Mouse (Mus musculus) kidney, adult 2 months (tissue): ENCODE results near the gene Rap2a. TPM values are rescaled to one million over a fixed set of nuclear protein-coding genes. Genes with fewer than 3 reads are reported as not detected.

Experiments
- DNase-seq: peaks from one replicate; pipeline ENCODE4 v3.0.0; 2021
- H3K27ac ChIP-seq: fragments of 200-500 bp; 2 replicates; pipeline ENCODE4 v1.5.1; 2012; ENCODE audit warnings: low read depth, low read length, control low read depth, inconsistent platforms; ENCODE audit not compliant: insufficient read depth
- H3K27me3 ChIP-seq: fragments of 200-500 bp; replicated peaks from 2 replicates; pipeline ENCODE4 v1.6.1; 2012; ENCODE audit warnings: mild to moderate bottlenecking, moderate library complexity, low read length, inconsistent platforms; ENCODE audit not compliant: control insufficient read depth, insufficient read depth
- H3K36me3 ChIP-seq: fragments of 200-500 bp; 2 replicates; pipeline ENCODE4 v1.6.1; 2012; ENCODE audit warnings: mild to moderate bottlenecking, moderate library complexity, low read length, inconsistent platforms; ENCODE audit not compliant: control insufficient read depth, insufficient read depth
- H3K4me1 ChIP-seq: fragments of 200-500 bp; 2 replicates; pipeline ENCODE4 v1.6.1; 2011; ENCODE audit warnings: low read length; ENCODE audit not compliant: control insufficient read depth, insufficient read depth
- H3K4me3 ChIP-seq: fragments of 200-500 bp; 2 replicates; pipeline ENCODE4 v1.5.1; 2011; ENCODE audit warnings: mild to moderate bottlenecking, low read depth, low read length, control low read depth; ENCODE audit not compliant: insufficient read depth
- CTCF ChIP-seq: fragments of 200-500 bp; conservative IDR thresholded peaks from 2 replicates; pipeline ENCODE4 v1.5.1; 2011; ENCODE audit warnings: low read depth, mild to moderate bottlenecking, control low read depth, low read length, moderate library complexity, mixed read lengths; ENCODE audit not compliant: insufficient read depth, insufficient read length
- POLR2A ChIP-seq: fragments of 200-500 bp; IDR thresholded peaks from one replicate; pipeline ENCODE4 v1.6.1; 2011; ENCODE audit warnings: low read depth, low read length, control low read depth
- WGBS: fragments of 180-500 bp; shearing (Covaris S2); methylation state at CpG from one replicate; pipeline ENCODE4 v1.1.7; 2018; 5-methylcytosine and 5-hydroxymethylcytosine counted together
- polyA plus RNA-seq: library from polyadenylated mRNA; depleted of rRNA; stranded (reverse); fragments of >200 nt; gene quantifications from 2 replicates; pipeline ENCODE4 v1.2.3, GENCODE M21; 2012

The Rap2a gene
- polyA plus RNA-seq, 1 experiment, result 12.4 TPM

DNA sequence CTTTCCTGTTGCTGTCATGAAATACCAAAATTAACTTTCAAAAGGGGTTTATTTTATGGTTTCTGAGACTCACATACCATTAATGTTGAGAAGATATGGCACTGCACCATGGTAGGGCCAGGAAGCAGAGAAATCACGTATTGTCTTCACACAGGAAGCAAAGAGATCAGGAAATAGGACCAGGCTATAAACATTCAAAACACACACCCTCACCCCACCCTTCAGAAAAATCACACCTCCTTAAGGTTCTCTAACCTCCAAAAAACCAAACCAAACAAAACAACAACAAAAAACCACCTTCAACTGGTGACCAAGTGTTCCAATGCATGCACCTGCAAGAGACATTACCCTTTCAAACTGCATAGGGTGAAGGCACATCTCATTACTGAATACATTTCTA, 41.7 kb downstream of the Rap2a start:
- Histone ChIP-seq H3K36me3 (no peaks in the 10 kb centered on the region), H3K27me3 (no peaks in the 10 kb centered on the region), H3K4me3 (no peak overlapping the region), H3K27ac (no peak overlapping the region), H3K4me1 (no peaks in the 10 kb centered on the region)
- no peak for TF ChIP-seq POLR2A
- no peak for TF ChIP-seq CTCF
- 82% methylated on average over 1 of the region's 1 CpGs for WGBS
- DNase-seq, result no peak

DNA sequence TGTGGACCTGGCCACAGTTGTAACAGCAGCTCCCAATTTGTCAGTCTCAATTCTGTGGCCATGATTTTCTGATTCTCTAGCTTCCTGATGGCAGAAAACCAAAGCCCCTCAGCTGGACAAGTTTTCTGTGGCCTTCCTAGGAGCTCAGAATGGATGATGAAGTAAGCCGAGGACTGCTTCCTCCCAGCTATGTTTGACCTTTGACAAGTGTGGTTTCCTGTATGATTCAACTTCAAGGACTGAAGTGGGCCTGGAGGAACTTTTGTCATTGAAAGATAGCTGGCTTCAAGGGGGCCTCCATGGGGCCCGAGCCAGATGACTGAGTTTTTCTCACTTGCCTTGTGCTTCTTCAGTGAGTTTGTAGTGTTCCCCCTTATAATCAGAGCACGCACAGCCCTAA, 42.6 kb downstream of the Rap2a start:
- H3K36me3 ChIP-seq, result no peaks in the 10 kb centered on the region
- WGBS, result 70% methylated on average over 3 of the region's 3 CpGs

DNA sequence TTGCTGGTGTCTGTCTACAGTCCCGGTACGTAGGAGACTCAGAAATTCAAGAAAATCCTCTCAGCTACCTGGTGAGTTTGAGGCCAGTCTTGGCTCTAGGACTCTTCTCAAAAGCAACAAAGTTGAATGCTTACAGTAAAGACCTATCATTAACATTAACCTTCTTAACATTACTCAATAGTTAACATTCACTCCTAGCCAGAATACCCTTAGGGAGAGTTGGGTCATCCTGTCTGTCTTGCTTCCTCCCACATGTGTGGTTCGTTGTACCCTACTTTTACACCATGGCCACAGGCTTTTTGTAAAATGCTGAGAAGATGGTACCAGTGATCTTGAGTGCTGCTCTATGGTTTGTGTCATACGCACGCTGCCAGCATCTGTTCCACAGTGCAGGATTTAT, 45.1 kb downstream of the Rap2a start:
- H3K27me3 ChIP-seq, result no peaks in the 10 kb centered on the region
- H3K4me1 ChIP-seq, result no peaks in the 10 kb centered on the region
- H3K4me3 ChIP-seq, result no peak overlapping the region
- 95% methylated on average over 5 of the region's 5 CpGs for WGBS
- TF ChIP-seq CTCF, result no peak
- no peak for TF ChIP-seq POLR2A
- DNase-seq, result no peak
- no peaks in the 10 kb centered on the region for H3K36me3 ChIP-seq
- no peak overlapping the region for H3K27ac ChIP-seq

More for the DNA sequence above, 42.6 kb downstream of the Rap2a start:
- DNase-seq, result no peak
- no peak for TF ChIP-seq POLR2A
- TF ChIP-seq CTCF, result no peak
- H3K4me1 ChIP-seq, result no peaks in the 10 kb centered on the region
- no peak overlapping the region for H3K4me3 ChIP-seq
- H3K27me3 ChIP-seq, result no peaks in the 10 kb centered on the region
- peak overlapping the region; percentile 16; the same call in 1 of the 2 replicates for H3K27ac ChIP-seq

DNA sequence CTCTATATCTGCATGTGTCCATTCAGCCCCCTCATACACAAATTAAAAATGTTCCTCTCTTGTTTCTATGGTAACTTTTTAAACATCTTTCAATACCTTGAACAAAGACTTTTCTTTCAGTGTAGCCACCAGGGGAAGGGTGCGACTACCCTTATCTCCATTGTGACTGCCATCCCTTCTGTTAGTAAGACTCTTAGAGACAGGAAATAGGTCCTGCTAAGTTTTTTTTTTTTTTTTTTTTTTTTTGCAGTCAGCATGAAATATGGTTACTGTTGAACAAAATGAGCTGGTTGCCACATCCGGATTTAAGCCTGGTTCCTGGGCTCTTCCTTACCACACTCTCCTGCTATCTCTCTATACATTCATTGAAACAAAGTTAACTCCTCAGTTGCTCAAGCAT, 47.4 kb downstream of the Rap2a start:
- H3K4me3 ChIP-seq, result no peak overlapping the region
- no peak overlapping the region for H3K27ac ChIP-seq
- no peaks in the 10 kb centered on the region for H3K27me3 ChIP-seq
- H3K4me1 ChIP-seq, result no peaks in the 10 kb centered on the region
- TF ChIP-seq POLR2A, result no peak
- no peak for TF ChIP-seq CTCF
- DNase-seq, result no peak
- WGBS, result 69% methylated on average over 2 of the region's 2 CpGs
- no peaks in the 10 kb centered on the region for H3K36me3 ChIP-seq

DNA sequence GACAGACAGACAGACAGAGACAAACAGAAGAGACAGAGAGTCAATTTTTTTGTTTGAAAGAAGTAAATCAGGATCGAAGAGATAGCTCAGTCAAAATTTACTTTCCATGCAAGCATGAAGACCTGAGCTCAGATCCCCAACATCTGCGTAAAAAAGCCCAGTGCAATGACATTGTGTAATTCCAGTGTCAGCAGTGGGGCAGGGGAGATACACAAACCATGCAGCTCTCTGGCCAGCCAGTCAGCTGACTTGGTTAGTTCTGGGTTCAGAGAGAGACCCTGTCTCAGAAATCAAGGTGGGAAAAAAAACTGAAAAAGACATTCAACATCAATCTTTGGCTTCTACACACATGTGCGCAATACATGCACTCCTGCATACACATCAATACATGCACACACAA, 55.1 kb downstream of the Rap2a start:
- Histone ChIP-seq H3K27ac (no peak overlapping the region), H3K4me1 (no peaks in the 10 kb centered on the region), H3K36me3 (no peaks in the 10 kb centered on the region), H3K27me3 (no peaks in the 10 kb centered on the region), H3K4me3 (no peak overlapping the region)
- no peak for DNase-seq
- no peak for TF ChIP-seq CTCF
- no peak for TF ChIP-seq POLR2A
- WGBS, result 95% methylated on average over 3 of the region's 3 CpGs

DNA sequence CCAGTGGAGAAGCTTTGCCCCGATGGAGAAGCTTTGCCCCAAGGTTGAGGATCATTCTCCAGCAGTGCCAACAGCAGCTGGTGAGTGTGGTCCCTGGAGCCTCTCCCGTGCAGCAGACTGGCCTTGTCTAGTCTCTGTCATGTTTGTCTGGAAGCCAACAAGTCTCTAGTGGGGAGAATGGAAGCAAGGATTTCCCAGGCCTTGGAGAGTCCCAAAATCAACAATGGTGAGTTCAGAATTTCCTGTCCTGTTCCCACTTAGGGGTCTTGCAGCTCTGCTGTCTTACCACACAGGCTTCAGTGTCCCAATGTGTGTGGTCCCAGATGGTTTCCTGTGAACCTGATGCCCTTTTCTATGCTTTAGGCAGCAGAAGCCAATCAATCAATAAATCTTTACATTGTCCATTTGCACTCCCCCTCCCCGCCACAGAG, 56.6 kb downstream of the Rap2a start:
- no peak for DNase-seq
- no peaks in the 10 kb centered on the region for H3K36me3 ChIP-seq
- no peak for TF ChIP-seq POLR2A
- no peak for TF ChIP-seq CTCF
- no peaks in the 10 kb centered on the region for H3K27me3 ChIP-seq
- no peak overlapping the region for H3K4me3 ChIP-seq
- peaks cover 3% of the 10 kb centered on the region; the same call in 1 of the 2 replicates for H3K4me1 ChIP-seq
- 74% methylated on average over 3 of the region's 3 CpGs for WGBS
- no peak overlapping the region for H3K27ac ChIP-seq

DNA sequence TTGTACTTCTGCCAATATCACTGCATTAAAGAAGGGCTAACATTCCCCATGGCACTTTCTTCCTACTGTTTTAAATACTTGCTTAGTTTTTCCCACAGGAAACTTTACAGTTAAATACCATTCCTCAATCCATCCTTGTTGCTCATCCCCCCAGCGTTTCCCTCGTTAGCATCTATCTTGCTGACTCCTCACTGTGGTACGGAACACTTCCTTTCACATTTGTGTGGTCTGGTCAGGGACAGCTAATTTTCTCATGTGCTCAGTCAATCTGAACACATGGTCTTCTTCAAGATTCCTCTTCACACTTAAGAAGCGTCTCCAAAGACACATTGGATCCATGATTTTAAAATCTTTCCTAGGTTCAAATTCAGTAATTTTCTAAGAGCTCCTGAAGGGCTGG, 57.2 kb downstream of the Rap2a start:
- Histone ChIP-seq H3K4me3 (no peak overlapping the region), H3K4me1 (peaks cover 3% of the 10 kb centered on the region; the same call in 1 of the 2 replicates), H3K27me3 (no peaks in the 10 kb centered on the region), H3K27ac (no peak overlapping the region), H3K36me3 (no peaks in the 10 kb centered on the region)
- no peak for DNase-seq
- no peak for TF ChIP-seq CTCF
- TF ChIP-seq POLR2A, result no peak
- WGBS, result 67% methylated on average over 4 of the region's 4 CpGs

DNA sequence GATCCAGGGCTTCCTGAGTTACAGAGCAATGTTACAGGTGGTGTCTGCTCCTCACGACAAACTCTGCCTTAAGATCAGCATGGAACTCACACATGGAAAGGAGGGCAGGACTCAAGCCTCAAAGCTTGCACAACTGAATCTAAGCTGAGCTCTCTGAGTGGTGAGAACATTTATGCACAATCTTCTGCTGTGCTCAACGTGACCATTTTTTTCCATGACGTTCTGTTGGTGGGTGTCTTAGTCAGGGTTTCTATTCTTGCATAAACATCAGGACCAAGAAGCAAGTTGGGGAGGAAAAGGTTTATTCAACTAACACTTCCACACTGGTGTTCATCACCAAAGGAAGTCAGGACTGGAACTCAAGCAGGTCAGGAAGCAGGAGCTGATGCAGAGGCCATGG, 57.7 kb downstream of the Rap2a start:
- TF ChIP-seq CTCF (no peak), POLR2A (no peak)

More for the DNA sequence above, 57.7 kb downstream of the Rap2a start:
- no peaks in the 10 kb centered on the region for H3K27me3 ChIP-seq
- H3K4me1 ChIP-seq, result peaks cover 3% of the 10 kb centered on the region; the same call in 1 of the 2 replicates
- DNase-seq, result no peak
- no peaks in the 10 kb centered on the region for H3K36me3 ChIP-seq
- no peak overlapping the region for H3K27ac ChIP-seq
- 90% methylated on average over 3 of the region's 3 CpGs for WGBS
- H3K4me3 ChIP-seq, result no peak overlapping the region
